Mouse (Mus musculus) stomach, embryonic 15.5 days (tissue): ENCODE data around the gene Rnd1. TPM values are rescaled to one million over a fixed set of nuclear protein-coding genes. Genes with fewer than 3 reads are reported as not detected.

Experiments
- ATAC-seq: fragments of 200-750 bp; cut with Nextera tagmentation; 2 replicates; pipeline ENCODE4 v1.8.0; 2017; ENCODE audit warnings: low read depth, moderate number of reproducible peaks, moderate TSS enrichment; ENCODE audit not compliant: insufficient read depth, low FRiP score
- H3K27ac ChIP-seq: fragments of 300-500 bp; sonication (generic); 2 replicates; pipeline ENCODE4 v1.5.1; 2015; ENCODE audit warnings: mild to moderate bottlenecking, inconsistent platforms
- H3K27me3 ChIP-seq: fragments of 300-500 bp; sonication (generic); replicated peaks from 2 replicates; pipeline ENCODE4 v1.6.1; 2015; ENCODE audit warnings: inconsistent platforms
- H3K36me3 ChIP-seq: fragments of 300-500 bp; sonication (generic); 2 replicates; pipeline ENCODE4 v1.6.1; 2015; ENCODE audit warnings: inconsistent platforms
- H3K4me1 ChIP-seq: fragments of 300-500 bp; sonication (generic); 2 replicates; pipeline ENCODE4 v1.6.1; 2015; ENCODE audit warnings: inconsistent platforms
- H3K4me2 ChIP-seq: fragments of 300-500 bp; sonication (generic); 2 replicates; pipeline ENCODE4 v1.6.1; 2015; ENCODE audit warnings: mild to moderate bottlenecking, inconsistent platforms
- H3K4me3 ChIP-seq: fragments of 300-500 bp; sonication (generic); replicated peaks from 2 replicates; pipeline ENCODE4 v1.5.1; 2015; ENCODE audit warnings: inconsistent platforms
- H3K9ac ChIP-seq: fragments of 300-500 bp; sonication (generic); 2 replicates; pipeline ENCODE4 v1.6.1; 2015; ENCODE audit warnings: inconsistent platforms
- H3K9me3 ChIP-seq: fragments of 300-500 bp; sonication (generic); 2 replicates; pipeline ENCODE4 v1.6.1; 2016; ENCODE audit warnings: inconsistent platforms
- WGBS: fragments of 180-500 bp; shearing (Covaris S2); methylation state at CpG from one replicate; pipeline ENCODE4 v1.1.7; 2015; 5-methylcytosine and 5-hydroxymethylcytosine counted together
- polyA plus RNA-seq: library from polyadenylated mRNA; unstranded; fragments of >200 nt; fragmentation: Nextera tagmentation; extraction: Ambion mirVana; gene quantifications from 2 replicates; pipeline ENCODE4 v1.2.1, GENCODE M21; 2015

Rnd1 gene
- polyA plus RNA-seq, 1 experiment from 2014 or later: 1.3 TPM

GRCm38 (mm10) chr15:98656982-98657751 lies 20.1 kb downstream of the Rnd1 start:
- Histone ChIP-seq H3K27me3 (no peaks in the 10 kb centered on the region), H3K27ac (no peak overlapping the region), H3K4me3 (no peak overlapping the region), H3K9ac (no peak overlapping the region), H3K4me1 (0 out of 2 replicates have a peak, but pooled peaks cover 4% of the 10 kb centered on the region), H3K36me3 (peaks cover 62% of the 10 kb centered on the region), H3K4me2 (no peak overlapping the region), H3K9me3 (no peaks in the 10 kb centered on the region)
- WGBS: 84% methylated on average over 15 of the region's 15 CpGs
- ATAC-seq: no peak

DNA sequence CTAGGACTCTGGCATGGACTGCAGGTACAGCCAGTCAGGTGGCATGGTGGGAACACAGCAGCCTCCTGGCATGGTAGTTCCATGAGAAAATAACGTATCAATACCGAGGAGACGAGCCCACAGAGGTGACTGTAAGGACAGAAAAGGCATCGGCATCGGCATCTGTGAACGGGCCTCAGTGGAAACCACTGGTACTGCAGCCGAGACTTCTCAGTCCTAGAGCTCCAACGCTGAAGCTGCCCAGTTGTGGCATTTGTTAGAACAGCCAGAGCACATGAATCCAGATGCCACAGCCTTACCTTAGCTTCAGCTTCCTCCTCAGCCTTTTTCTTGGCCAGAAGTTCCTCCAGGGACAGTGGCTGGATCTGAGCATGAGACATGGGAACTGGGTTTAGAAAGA lies 25.1 kb downstream of the Rnd1 start:
- H3K4me2 ChIP-seq: no peak overlapping the region
- no peak overlapping the region for H3K9ac ChIP-seq
- WGBS: 95% methylated on average over 8 of the region's 8 CpGs
- no peak overlapping the region for H3K27ac ChIP-seq
- ATAC-seq: no peak
- H3K27me3 ChIP-seq: no peaks in the 10 kb centered on the region
- peaks cover 85% of the 10 kb centered on the region for H3K36me3 ChIP-seq
- no peak overlapping the region for H3K4me3 ChIP-seq
- no peaks in the 10 kb centered on the region for H3K4me1 ChIP-seq
- H3K9me3 ChIP-seq: no peaks in the 10 kb centered on the region

- Histone ChIP-seq H3K27me3 (no peaks in the 10 kb centered on the region), H3K9ac (no peak overlapping the region), H3K4me2 (no peak overlapping the region), H3K4me3 (no peak overlapping the region), H3K9me3 (no peaks in the 10 kb centered on the region), H3K36me3 (peaks cover 85% of the 10 kb centered on the region), H3K4me1 (no peaks in the 10 kb centered on the region), H3K27ac (no peak overlapping the region)
- ATAC-seq: no peak
- 94% methylated on average over 15 of the region's 15 CpGs for WGBS
These were observed 25.8 kb downstream of the Rnd1 start for GRCm38 (mm10) chr15:98651431-98651830.

DNA sequence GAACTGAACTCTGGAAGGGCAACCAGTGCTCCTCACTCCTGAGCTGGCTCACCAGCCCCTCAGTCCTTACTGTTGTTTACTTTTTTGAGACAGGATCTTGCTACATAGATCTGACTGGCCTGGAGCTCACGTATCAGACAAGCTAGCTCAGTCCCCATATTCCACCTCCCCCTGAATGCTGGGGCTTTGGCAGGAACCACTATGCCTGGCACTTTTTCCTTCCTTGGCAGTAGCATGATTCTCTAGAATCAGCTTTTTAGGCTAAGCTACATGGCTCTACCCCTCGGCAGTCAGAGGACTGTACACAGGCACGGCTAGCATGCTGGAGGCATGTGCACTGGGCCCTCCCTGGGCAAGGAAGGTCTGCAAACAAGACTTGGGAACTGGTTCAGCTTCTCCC lies 29.2 kb downstream of the Rnd1 start:
- no peaks in the 10 kb centered on the region for H3K27me3 ChIP-seq
- ATAC-seq: no peak
- 92% methylated on average over 3 of the region's 3 CpGs for WGBS
- H3K4me3 ChIP-seq: no peak overlapping the region
- H3K36me3 ChIP-seq: peaks cover 88% of the 10 kb centered on the region
- no peak overlapping the region for H3K27ac ChIP-seq
- H3K9ac ChIP-seq: no peak overlapping the region; the same call in 1 of the 2 replicates
- no peak overlapping the region for H3K4me2 ChIP-seq
- H3K4me1 ChIP-seq: no peaks in the 10 kb centered on the region
- no peaks in the 10 kb centered on the region for H3K9me3 ChIP-seq

DNA sequence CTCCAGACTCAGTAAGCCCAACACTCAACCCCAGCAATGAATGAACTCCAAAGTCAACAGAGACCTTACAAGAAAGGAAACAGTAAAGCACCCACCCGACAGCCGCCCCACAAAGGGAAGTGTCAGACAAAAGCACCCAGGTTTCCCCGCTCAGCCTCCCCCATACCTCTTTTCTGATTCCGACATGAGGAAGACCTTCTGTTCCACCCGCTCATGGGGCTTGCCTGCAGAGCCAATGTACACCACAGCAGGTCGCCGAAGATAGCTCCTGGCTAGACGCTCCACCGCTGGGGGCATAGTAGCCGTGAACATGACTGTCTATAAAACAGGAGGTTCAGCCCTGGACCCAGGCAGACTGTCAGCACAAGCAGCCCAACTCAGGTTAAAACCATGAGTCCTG lies 30.0 kb downstream of the Rnd1 start:
- 86% methylated on average over 10 of the region's 10 CpGs for WGBS
- Histone ChIP-seq H3K9ac (no peak overlapping the region), H3K4me2 (no peak overlapping the region), H3K27ac (no peak overlapping the region), H3K9me3 (no peaks in the 10 kb centered on the region), H3K4me3 (no peak overlapping the region), H3K27me3 (no peaks in the 10 kb centered on the region), H3K36me3 (peaks cover 86% of the 10 kb centered on the region), H3K4me1 (no peaks in the 10 kb centered on the region)
- ATAC-seq: no peak

- H3K36me3 ChIP-seq: peaks cover 85% of the 10 kb centered on the region
- WGBS: 78% methylated on average over 8 of the region's 8 CpGs
- no peaks in the 10 kb centered on the region for H3K9me3 ChIP-seq
- no peak overlapping the region for H3K4me3 ChIP-seq
- H3K4me2 ChIP-seq: no peak overlapping the region
- no peak for ATAC-seq
- H3K27me3 ChIP-seq: no peaks in the 10 kb centered on the region
- no peaks in the 10 kb centered on the region for H3K4me1 ChIP-seq
- no peak overlapping the region for H3K27ac ChIP-seq
- no peak overlapping the region for H3K9ac ChIP-seq
These were observed 30.5 kb downstream of the Rnd1 start for GRCm38 (mm10) chr15:98646737-98647136.

DNA sequence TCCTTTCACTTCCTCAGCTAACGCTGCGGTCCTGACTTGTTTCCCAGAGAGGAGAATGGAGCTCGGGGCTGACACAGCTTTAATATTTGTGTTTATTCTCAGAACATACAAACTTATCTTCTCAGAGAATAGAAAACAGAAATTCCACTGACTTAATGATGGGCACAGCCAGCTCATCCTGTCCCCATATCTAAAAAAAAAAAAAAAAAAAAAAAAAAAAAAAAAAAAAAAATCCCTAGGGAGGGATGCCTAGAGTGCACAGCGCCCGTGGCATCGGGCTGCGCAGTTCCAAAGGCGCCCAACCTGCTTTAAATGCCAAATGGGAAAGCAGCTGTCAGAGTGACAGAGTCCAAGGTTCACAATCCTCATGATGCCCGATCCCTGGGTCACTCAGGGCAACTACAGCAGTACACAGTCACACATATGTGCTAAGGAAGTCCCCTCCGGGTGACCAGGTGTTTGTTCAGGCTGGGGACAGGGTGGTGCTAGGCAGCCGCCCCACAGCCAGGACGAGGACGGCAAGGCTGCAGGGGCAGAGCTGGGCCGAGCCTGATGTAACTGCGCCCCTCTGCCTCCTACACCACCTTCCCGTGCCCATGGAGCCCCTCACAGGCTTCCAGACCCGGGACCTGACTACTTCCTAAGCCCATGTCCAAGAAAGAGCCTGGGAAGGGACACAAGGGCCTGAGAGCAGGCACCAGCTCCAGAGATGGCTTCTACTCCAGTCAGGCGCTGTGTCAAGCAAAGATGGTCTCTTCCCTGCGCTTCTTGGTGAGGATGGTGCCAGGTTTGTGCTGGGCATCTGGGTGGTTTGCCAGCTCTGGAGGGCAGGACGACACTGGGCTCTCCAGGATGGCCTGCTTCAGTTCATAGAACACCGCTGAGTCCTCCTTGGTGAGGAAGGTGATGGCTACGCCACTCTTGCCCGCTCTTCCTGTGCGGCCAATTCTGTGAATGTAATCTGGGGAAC lies 31.9 kb downstream of the Rnd1 start:
- Histone ChIP-seq H3K4me2 (no peak overlapping the region), H3K9ac (no peak overlapping the region), H3K27me3 (no peaks in the 10 kb centered on the region), H3K9me3 (no peaks in the 10 kb centered on the region), H3K4me1 (no peaks in the 10 kb centered on the region), H3K27ac (no peak overlapping the region), H3K36me3 (peaks cover 76% of the 10 kb centered on the region), H3K4me3 (no peak overlapping the region)
- ATAC-seq: no peak; the same call in 1 of the 2 replicates
- WGBS: 85% methylated on average over 24 of the region's 24 CpGs

GRCm38 (mm10) chr15:98644406-98644805 lies 32.9 kb downstream of the Rnd1 start:
- 85% methylated on average over 12 of the region's 12 CpGs for WGBS

GRCm38 (mm10) chr15:98640157-98640556 lies 37.1 kb downstream of the Rnd1 start:
- Histone ChIP-seq H3K36me3 (peaks cover 32% of the 10 kb centered on the region; the same call in 1 of the 2 replicates), H3K4me3 (no peak overlapping the region), H3K4me1 (peaks cover 11% of the 10 kb centered on the region), H3K4me2 (no peak overlapping the region), H3K9me3 (no peaks in the 10 kb centered on the region), H3K27me3 (no peaks in the 10 kb centered on the region), H3K27ac (no peak overlapping the region), H3K9ac (no peak overlapping the region)
- ATAC-seq: peak; percentile 68; the same call in 1 of the 2 replicates
- WGBS: 27% methylated on average over 8 of the region's 8 CpGs

More at GRCm38 (mm10) chr15:98644406-98644805, 32.9 kb downstream of the Rnd1 start:
- H3K36me3 ChIP-seq: peaks cover 71% of the 10 kb centered on the region
- no peaks in the 10 kb centered on the region for H3K9me3 ChIP-seq
- H3K27ac ChIP-seq: no peak overlapping the region
- no peak overlapping the region for H3K4me2 ChIP-seq
- H3K9ac ChIP-seq: no peak overlapping the region
- ATAC-seq: no peak
- H3K27me3 ChIP-seq: no peaks in the 10 kb centered on the region
- H3K4me1 ChIP-seq: no peaks in the 10 kb centered on the region
- no peak overlapping the region for H3K4me3 ChIP-seq

DNA sequence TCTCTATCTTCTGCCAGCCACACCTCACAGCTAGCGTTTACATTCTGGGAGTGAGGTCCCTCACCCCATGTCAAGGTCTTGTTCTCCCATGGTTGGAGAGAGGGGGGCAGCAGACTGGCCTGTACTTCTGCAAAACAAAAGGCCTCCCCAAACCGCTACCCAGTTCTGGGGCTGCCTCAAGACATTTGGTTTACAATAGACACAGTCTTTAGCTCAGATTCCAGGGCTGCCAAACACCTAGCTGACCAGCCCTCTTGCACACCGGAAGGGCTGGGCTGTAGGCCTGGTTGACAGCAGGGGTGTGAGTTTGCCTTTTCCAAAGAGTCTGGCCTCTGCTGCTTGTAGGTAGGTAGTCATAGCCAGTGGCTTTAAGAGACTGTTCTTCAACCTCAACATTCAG lies 40.1 kb downstream of the Rnd1 start:
- no peaks in the 10 kb centered on the region for H3K9me3 ChIP-seq
- H3K4me1 ChIP-seq: peaks cover 33% of the 10 kb centered on the region
- no peak for ATAC-seq
- H3K9ac ChIP-seq: no peak overlapping the region
- no peak overlapping the region for H3K27ac ChIP-seq
- 54% methylated on average over 3 of the region's 3 CpGs for WGBS
- H3K36me3 ChIP-seq: peaks cover 13% of the 10 kb centered on the region; the same call in 1 of the 2 replicates
- peaks cover 11% of the 10 kb centered on the region for H3K27me3 ChIP-seq
- H3K4me2 ChIP-seq: no peak overlapping the region
- H3K4me3 ChIP-seq: no peak overlapping the region

- H3K9ac ChIP-seq: no peak overlapping the region
- no peak overlapping the region for H3K27ac ChIP-seq
- H3K4me2 ChIP-seq: peak overlapping the region; percentile 94; the same call in 1 of the 2 replicates
- ATAC-seq: no peak
- H3K36me3 ChIP-seq: 0 out of 2 replicates have a peak, but pooled peaks cover 8% of the 10 kb centered on the region
- no peaks in the 10 kb centered on the region for H3K9me3 ChIP-seq
- WGBS: 46% methylated on average over 5 of the region's 5 CpGs
- H3K4me3 ChIP-seq: no peak overlapping the region
- peaks cover 38% of the 10 kb centered on the region for H3K4me1 ChIP-seq
- H3K27me3 ChIP-seq: peaks cover 11% of the 10 kb centered on the region
These were observed 40.7 kb downstream of the Rnd1 start for GRCm38 (mm10) chr15:98636517-98636916.
